Mouse (Mus musculus) testis, adult 2 months (tissue): ENCODE measurements around the gene P4ha3. TPM values are rescaled to one million over a fixed set of nuclear protein-coding genes. Genes with fewer than 3 reads are reported as not detected.

Experiments used
- H3K27ac ChIP-seq: fragments of 200-500 bp; 2 replicates; pipeline ENCODE4 v1.5.1; 2012; ENCODE audit warnings: low read depth, low read length; ENCODE audit not compliant: control insufficient read depth, insufficient read depth
- H3K27me3 ChIP-seq: fragments of 200-500 bp; 2 replicates; pipeline ENCODE4 v1.6.1; 2012; ENCODE audit warnings: mild to moderate bottlenecking, low read length, moderate library complexity; ENCODE audit not compliant: control insufficient read depth, insufficient read depth
- H3K36me3 ChIP-seq: fragments of 200-500 bp; 2 replicates; pipeline ENCODE4 v1.6.1; 2012; ENCODE audit warnings: mild to moderate bottlenecking, low read length; ENCODE audit not compliant: control insufficient read depth, insufficient read depth
- H3K4me1 ChIP-seq: fragments of 200-500 bp; 2 replicates; pipeline ENCODE4 v1.6.1; 2012; ENCODE audit warnings: low read length; ENCODE audit not compliant: control insufficient read depth, insufficient read depth
- H3K4me3 ChIP-seq: fragments of 200-500 bp; 2 replicates; pipeline ENCODE4 v1.5.1; 2012; ENCODE audit warnings: low read depth, mild to moderate bottlenecking, low read length, moderate library complexity, mixed read lengths; ENCODE audit not compliant: control insufficient read depth
- CTCF ChIP-seq: fragments of 200-500 bp; IDR thresholded peaks from 2 replicates; pipeline ENCODE4 v1.5.1; 2012; ENCODE audit warnings: low read depth, mild to moderate bottlenecking, inconsistent platforms, low read length, moderate library complexity; ENCODE audit not compliant: control insufficient read depth, insufficient read depth, insufficient replicate concordance
- POLR2A ChIP-seq: fragments of 200-500 bp; IDR thresholded peaks from 2 replicates; pipeline ENCODE4 v1.6.1; 2012; ENCODE audit warnings: low read depth, mild to moderate bottlenecking, inconsistent platforms, low read length, moderate library complexity; ENCODE audit not compliant: control insufficient read depth
- polyA plus RNA-seq: library from polyadenylated mRNA; depleted of rRNA; stranded (reverse); fragments of >200 nt; gene quantifications from 2 replicates; pipeline ENCODE4 v1.2.3, GENCODE M21; 2012

The P4ha3 gene
- polyA plus RNA-seq, 1 experiment: 1.4 TPM

DNA sequence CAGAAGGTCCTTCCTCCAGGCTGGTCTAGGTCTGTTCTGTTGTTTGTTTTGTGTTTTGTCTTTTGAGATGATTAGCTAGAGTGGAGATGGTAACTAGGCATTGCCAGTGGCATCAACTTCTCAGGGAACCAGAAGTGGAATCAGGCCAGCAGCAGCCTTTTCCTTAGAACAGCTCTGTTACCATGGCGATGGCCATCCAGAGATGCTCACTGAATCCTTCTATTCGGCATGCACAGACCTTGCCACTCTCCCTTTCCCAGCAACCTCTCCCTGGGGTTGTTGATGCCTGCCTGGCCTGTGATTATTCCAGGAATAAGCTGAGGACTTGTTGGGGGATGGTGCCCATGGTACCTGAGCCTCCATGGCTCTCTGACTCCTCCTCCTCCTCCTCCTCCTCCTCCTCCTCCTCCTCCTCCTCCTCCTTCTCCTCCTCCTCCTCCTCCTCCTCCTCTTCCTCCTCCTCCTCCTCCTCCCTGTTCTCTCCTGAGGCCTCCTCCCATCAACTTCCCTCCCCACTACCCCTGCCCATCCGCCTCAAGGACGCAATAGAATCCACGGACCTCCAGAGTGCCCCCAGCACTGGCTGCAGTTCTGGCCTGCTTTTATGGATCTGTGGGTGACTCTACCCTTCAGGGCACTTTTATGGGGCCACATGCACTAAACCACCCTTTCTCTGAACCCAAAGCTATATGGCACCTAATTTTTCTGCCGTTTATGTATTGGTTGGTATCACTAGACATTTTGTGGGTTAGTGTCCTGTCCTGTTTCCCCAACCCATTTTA, 22.7 kb downstream of the P4ha3 start:
- TF ChIP-seq CTCF (no peak), POLR2A (no peak)
- Histone ChIP-seq H3K4me1 (no peaks in the 10 kb centered on the region), H3K4me3 (no peak overlapping the region), H3K36me3 (no peaks in the 10 kb centered on the region), H3K27me3 (no peaks in the 10 kb centered on the region), H3K27ac (no peak overlapping the region)

- Histone ChIP-seq H3K36me3 (no peaks in the 10 kb centered on the region), H3K4me1 (no peaks in the 10 kb centered on the region), H3K4me3 (no peak overlapping the region), H3K27me3 (no peaks in the 10 kb centered on the region), H3K27ac (no peak overlapping the region)
- TF ChIP-seq CTCF (no peak), POLR2A (no peak)
Measured at GRCm38 (mm10) chr7:100309216-100309615, 23.9 kb downstream of the P4ha3 start.

DNA sequence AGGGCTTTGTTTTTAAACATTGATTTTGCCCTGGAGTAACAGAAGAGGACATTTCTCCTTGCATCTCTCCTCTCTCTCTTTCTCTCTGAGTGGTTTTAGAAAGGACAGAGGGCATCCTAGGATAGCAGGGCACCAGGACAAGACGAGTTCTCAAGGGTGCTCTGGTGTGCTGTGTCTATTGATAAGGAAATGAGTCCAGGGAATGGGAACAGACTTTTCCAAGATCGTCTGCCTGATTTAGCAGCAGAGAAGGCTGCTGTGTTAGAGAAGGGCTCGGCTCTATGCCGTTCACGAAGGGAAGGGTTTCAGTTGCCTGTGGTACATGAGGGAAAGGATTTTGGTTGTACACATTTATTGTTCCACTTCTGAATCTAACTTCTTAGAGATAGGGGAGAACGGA, 24.4 kb downstream of the P4ha3 start:
- Histone ChIP-seq H3K4me1 (no peaks in the 10 kb centered on the region), H3K36me3 (no peaks in the 10 kb centered on the region), H3K4me3 (no peak overlapping the region), H3K27ac (no peak overlapping the region), H3K27me3 (no peaks in the 10 kb centered on the region)
- TF ChIP-seq POLR2A (no peak), CTCF (no peak)

DNA sequence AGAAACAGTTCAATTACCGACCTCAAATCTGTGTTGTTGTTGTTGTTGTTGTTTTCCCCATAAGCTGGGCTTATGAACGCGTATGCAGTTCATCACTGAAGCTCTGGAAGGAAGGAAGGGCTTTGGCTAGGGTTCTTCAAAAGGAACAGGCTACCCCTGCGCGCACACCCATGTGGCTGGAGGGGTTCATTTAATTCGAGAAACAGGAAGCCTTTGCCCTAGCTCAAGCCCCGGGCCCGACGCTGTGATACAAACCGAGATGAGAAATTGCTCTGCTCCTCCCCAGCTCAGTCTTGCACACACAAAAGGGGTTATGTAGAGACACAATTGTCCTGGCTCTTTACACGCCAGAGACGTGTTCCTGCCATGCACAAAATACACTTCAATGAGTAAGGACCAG, 25.0 kb downstream of the P4ha3 start:
- no peaks in the 10 kb centered on the region for H3K36me3 ChIP-seq

GRCm38 (mm10) chr7:100312716-100313115, 27.4 kb downstream of the P4ha3 start:
- no peaks in the 10 kb centered on the region for H3K4me1 ChIP-seq
- TF ChIP-seq POLR2A (no peak), CTCF (no peak)
- no peak overlapping the region for H3K27ac ChIP-seq
- no peaks in the 10 kb centered on the region for H3K27me3 ChIP-seq
- H3K36me3 ChIP-seq: no peaks in the 10 kb centered on the region
- no peak overlapping the region for H3K4me3 ChIP-seq

More for the DNA sequence above, 25.0 kb downstream of the P4ha3 start:
- no peaks in the 10 kb centered on the region for H3K4me1 ChIP-seq
- no peaks in the 10 kb centered on the region for H3K27me3 ChIP-seq
- H3K27ac ChIP-seq: no peak overlapping the region
- TF ChIP-seq POLR2A: no peak
- no peak for TF ChIP-seq CTCF
- no peak overlapping the region for H3K4me3 ChIP-seq

DNA sequence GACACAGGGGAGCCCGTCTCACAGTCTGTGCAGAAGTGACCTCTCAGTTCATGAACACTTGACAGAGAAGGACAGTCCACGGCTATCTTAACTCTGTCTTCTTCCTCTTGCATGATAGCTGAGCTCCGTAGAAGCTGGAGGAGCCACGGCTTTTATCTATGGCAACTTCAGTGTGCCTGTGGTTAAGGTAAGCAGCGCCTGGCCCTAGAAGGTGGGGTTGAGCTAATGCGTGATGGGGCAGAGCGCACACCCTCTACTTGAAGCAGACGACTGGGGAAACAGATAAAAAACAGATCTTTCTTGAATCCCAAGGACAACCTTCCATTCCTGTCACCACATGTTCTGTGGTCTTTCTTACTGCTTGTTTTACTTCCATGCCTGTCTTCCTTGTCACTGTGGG, 31.6 kb downstream of the P4ha3 start:
- no peaks in the 10 kb centered on the region for H3K4me1 ChIP-seq
- no peak overlapping the region for H3K4me3 ChIP-seq
- no peak for TF ChIP-seq POLR2A
- no peak overlapping the region for H3K27ac ChIP-seq
- no peaks in the 10 kb centered on the region for H3K27me3 ChIP-seq
- H3K36me3 ChIP-seq: no peaks in the 10 kb centered on the region

DNA sequence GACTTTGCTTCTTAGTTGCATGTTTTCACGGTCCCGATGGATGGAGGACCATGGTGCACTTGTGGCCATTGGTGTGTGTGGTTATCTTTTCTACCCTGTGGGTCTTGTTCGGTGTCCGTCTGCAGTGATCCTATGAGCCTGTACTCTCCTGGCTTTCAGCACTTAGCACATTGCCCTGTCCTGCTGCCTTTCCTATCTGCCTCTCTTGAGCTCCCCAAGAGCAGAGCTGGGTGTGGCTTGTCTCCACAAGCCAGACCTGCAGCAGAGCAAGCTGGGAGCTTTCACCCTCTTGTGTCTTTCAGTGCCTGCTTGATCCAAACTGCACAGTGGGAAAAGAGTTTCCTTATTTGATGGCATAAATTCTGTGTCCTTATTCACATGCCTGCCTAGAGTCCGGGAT, 32.2 kb downstream of the P4ha3 start:
- Histone ChIP-seq H3K27me3 (no peaks in the 10 kb centered on the region), H3K36me3 (no peaks in the 10 kb centered on the region), H3K4me3 (no peak overlapping the region), H3K27ac (no peak overlapping the region), H3K4me1 (no peaks in the 10 kb centered on the region)
- TF ChIP-seq CTCF: no peak
- TF ChIP-seq POLR2A: no peak
